Mouse (Mus musculus) hindbrain, embryonic 13.5 days (tissue): ENCODE measurements around the gene Nrde2. TPM values are rescaled to one million over a fixed set of nuclear protein-coding genes. Genes with fewer than 3 reads are reported as not detected.

Experiments
- ATAC-seq: fragments of 200-750 bp; cut with Nextera tagmentation; 2 replicates; pipeline ENCODE4 v1.8.0; 2017; ENCODE audit warnings: moderate TSS enrichment; ENCODE audit not compliant: low FRiP score
- H3K27ac ChIP-seq: fragments of 300-500 bp; sonication (generic); 2 replicates; pipeline ENCODE4 v1.5.1; 2015; ENCODE audit warnings: inconsistent platforms, mild to moderate bottlenecking, moderate library complexity
- H3K27me3 ChIP-seq: fragments of 300-500 bp; sonication (generic); 2 replicates; pipeline ENCODE4 v1.6.1; 2015; ENCODE audit warnings: mild to moderate bottlenecking, inconsistent platforms
- H3K36me3 ChIP-seq: fragments of 300-500 bp; sonication (generic); 2 replicates; pipeline ENCODE4 v1.6.1; 2015; ENCODE audit warnings: mild to moderate bottlenecking, inconsistent platforms
- H3K4me1 ChIP-seq: fragments of 300-500 bp; sonication (generic); replicated peaks from 2 replicates; pipeline ENCODE4 v1.6.1; 2015; ENCODE audit warnings: inconsistent platforms
- H3K4me2 ChIP-seq: fragments of 300-500 bp; sonication (generic); 2 replicates; pipeline ENCODE4 v1.6.1; 2015; ENCODE audit warnings: inconsistent platforms, mild to moderate bottlenecking, moderate library complexity
- H3K4me3 ChIP-seq: fragments of 300-500 bp; sonication (generic); 2 replicates; pipeline ENCODE4 v1.5.1; 2015; ENCODE audit warnings: mild to moderate bottlenecking, inconsistent platforms
- H3K9ac ChIP-seq: fragments of 300-500 bp; sonication (generic); 2 replicates; pipeline ENCODE4 v1.6.1; 2015; ENCODE audit warnings: mild to moderate bottlenecking, inconsistent platforms
- H3K9me3 ChIP-seq: fragments of 300-500 bp; sonication (generic); 2 replicates; pipeline ENCODE4 v1.6.1; 2016; ENCODE audit warnings: inconsistent platforms
- WGBS: fragments of 180-500 bp; shearing (Covaris S2); methylation state at CpG from one replicate; pipeline ENCODE4 v1.1.7; 2015; 5-methylcytosine and 5-hydroxymethylcytosine counted together
- polyA plus RNA-seq: library from polyadenylated mRNA; unstranded; fragments of >200 nt; fragmentation: Nextera tagmentation; extraction: Ambion mirVana; gene quantifications from 2 replicates; pipeline ENCODE4 v1.2.1, GENCODE M21; 2015

The Nrde2 gene
- polyA plus RNA-seq, 1 experiment from 2014 or later = 14.9 TPM

DNA sequence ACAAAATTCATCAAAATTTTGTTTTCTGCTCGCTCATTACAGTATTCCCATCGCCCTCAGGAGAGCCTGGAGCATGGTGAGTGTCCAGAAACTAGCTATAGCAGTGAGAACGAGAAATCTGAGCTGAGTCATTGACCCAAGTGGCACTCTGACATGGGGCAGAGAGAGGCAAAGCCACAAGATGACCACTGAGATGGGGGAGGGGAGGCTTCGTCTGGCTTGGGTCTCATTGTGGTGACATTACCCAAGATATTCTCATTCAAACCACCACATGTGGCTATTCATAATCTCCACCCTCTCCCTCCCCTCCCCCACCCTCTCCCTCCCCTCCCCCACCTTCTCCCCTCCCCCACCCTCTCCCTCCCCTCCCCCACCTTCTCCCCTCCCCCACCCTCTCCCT, 52.0 kb downstream of the Nrde2 start:
- no peak overlapping the region for H3K27ac ChIP-seq
- WGBS = 56% methylated on average over 4 of the region's 4 CpGs

DNA sequence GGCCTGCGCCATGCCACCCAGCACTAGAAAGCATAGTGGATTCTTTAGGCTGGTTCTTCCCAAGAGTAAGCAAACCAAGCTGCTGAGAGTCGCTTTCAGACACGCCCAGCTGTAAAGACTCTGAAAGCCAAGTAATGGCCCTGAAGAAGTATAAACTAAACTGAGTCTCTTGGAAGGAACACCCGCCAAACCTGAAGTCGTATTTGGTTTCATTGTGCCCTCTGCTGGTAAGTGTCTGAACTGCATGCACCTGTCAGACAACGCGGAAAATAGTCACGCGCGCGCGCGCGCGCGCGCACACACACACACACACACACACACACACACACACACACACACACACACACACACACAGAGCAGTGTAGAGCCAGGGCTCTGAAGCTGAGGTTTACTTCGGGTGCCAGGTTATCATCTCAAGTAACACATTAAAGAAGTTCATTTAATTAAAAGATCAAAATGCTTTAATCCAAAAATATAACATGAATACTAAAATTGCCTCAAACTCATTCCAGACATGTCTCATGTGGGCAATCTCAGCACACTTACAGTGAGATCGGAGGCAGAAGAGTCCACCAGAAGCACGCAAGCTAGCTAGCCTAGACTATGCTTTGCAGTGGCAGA, 53.1 kb downstream of the Nrde2 start:
- peaks cover 13% of the 10 kb centered on the region for H3K4me1 ChIP-seq
- no peaks in the 10 kb centered on the region for H3K9me3 ChIP-seq
- H3K4me3 ChIP-seq = no peak overlapping the region
- H3K36me3 ChIP-seq = no peaks in the 10 kb centered on the region
- H3K27me3 ChIP-seq = no peaks in the 10 kb centered on the region; the same call in 1 of the 2 replicates
- WGBS = 12% methylated on average over 20 of the region's 20 CpGs
- H3K4me2 ChIP-seq = peak overlapping the region; percentile 21; the same call in 1 of the 2 replicates
- no peak for ATAC-seq
- H3K9ac ChIP-seq = no peak overlapping the region
- H3K27ac ChIP-seq = no peak overlapping the region

More for the DNA sequence above, 52.0 kb downstream of the Nrde2 start:
- Histone ChIP-seq H3K4me3 (no peak overlapping the region), H3K27me3 (no peaks in the 10 kb centered on the region; the same call in 1 of the 2 replicates), H3K4me1 (peaks cover 18% of the 10 kb centered on the region), H3K9ac (no peak overlapping the region), H3K4me2 (no peak overlapping the region), H3K9me3 (no peaks in the 10 kb centered on the region), H3K36me3 (peaks cover 8% of the 10 kb centered on the region)
- ATAC-seq = no peak

DNA sequence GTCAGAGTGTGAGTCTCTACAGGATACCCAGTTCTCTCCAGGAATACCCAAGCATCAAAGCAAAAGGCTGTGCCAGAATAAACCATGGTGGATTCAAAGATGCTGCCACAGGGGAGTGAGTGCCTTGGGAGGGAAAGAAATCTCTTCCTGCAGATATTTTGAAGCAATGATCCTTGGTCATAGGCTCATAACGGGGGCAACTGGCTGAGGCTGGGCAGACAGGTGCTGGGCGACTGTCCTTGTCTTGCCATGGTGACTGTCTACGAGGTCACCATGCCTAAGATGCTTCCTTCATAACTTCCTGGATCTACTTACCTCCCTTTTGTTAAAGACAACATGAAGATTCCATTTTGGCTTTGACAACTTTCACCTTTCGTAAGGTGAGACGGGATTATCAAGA, 54.9 kb downstream of the Nrde2 start:
- H3K36me3 ChIP-seq = no peaks in the 10 kb centered on the region
- no peak overlapping the region for H3K4me2 ChIP-seq
- H3K4me3 ChIP-seq = no peak overlapping the region
- ATAC-seq = no peak
- H3K9me3 ChIP-seq = no peaks in the 10 kb centered on the region
- no peak overlapping the region for H3K27ac ChIP-seq
- 91% methylated on average over 5 of the region's 5 CpGs for WGBS
- H3K27me3 ChIP-seq = no peaks in the 10 kb centered on the region; the same call in 1 of the 2 replicates
- H3K9ac ChIP-seq = no peak overlapping the region
- peaks cover 9% of the 10 kb centered on the region; the same call in 1 of the 2 replicates for H3K4me1 ChIP-seq

DNA sequence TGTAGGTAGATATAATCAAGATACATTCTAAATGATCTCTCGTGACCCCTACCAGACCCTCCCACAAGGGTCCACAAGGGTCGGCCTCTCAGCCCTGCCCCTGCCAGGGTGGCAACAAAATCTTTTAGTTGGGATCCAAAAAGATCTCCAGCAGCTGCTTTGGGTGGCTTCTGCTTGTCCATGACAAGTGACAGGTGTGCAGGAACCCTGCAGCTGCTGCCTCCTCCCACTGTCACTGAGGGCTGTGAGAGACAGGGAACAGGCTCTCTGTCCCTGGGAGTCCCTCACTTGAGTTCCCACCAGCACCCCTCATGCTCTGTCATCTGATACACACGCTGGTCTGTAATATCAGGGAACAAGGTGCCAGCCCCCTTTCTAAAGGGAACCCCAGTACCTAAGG, 57.8 kb downstream of the Nrde2 start:
- Histone ChIP-seq H3K27me3 (no peaks in the 10 kb centered on the region), H3K4me2 (no peak overlapping the region), H3K27ac (no peak overlapping the region), H3K36me3 (no peaks in the 10 kb centered on the region), H3K4me3 (no peak overlapping the region), H3K4me1 (peaks cover 6% of the 10 kb centered on the region; the same call in 1 of the 2 replicates), H3K9me3 (no peaks in the 10 kb centered on the region), H3K9ac (no peak overlapping the region)
- 86% methylated on average over 3 of the region's 3 CpGs for WGBS
- ATAC-seq = no peak

DNA sequence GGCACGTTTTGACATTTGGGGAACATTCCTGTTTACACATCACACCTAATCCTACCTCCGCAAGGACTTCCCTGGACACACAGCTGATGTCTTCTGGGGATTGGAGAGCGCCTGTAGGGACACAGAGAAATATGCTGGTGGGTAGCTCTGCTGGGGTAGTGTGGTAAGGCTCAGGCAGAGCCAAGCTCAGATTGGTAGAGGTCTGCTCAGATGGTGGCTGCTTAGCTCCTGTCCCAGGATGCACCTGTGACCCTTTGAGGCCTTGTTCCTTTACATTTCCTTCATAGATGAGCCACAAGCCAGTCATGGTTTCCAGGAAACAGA, 58.8 kb downstream of the Nrde2 start:
- H3K36me3 ChIP-seq = no peaks in the 10 kb centered on the region
- no peak overlapping the region for H3K4me3 ChIP-seq
- H3K4me2 ChIP-seq = no peak overlapping the region
- 60% methylated on average over 3 of the region's 3 CpGs for WGBS
- H3K9ac ChIP-seq = no peak overlapping the region
- ATAC-seq = no peak
- no peaks in the 10 kb centered on the region for H3K9me3 ChIP-seq
- H3K27me3 ChIP-seq = no peaks in the 10 kb centered on the region
- H3K4me1 ChIP-seq = peaks cover 6% of the 10 kb centered on the region; the same call in 1 of the 2 replicates
- H3K27ac ChIP-seq = no peak overlapping the region

DNA sequence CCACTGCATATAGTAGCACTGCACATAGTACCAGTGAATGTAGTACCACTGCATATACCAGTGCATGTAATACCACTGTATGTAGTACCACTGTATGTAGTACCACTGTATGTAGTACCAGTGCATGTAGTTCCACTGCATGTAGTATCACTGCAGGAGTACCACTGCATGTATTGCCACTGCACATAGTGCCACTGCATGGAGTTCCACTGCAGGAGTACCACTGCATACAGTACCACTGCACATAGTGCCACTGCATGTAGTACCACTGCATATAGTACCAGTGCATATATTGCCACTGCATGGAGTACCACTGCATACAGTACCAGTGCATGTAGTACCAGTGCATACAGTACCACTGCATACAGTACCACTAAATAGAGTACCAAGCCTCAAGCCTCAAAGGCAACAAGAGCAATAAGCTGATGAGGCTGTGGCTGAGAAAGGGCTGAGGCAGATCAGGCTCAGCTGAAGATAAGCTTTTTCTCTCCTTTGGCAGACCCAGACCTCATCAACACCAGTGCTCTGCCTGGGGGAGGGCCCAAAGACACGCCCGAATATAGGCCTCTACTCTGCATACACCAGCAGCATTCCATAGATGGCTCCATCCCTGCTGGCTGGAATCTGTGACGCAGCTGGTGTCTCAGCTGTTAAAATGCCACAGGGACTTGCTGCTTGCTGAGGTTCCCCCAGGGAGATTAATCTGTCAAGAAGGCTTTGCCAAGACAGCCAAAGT, 59.3 kb downstream of the Nrde2 start:
- no peak overlapping the region for H3K9ac ChIP-seq
- peaks cover 6% of the 10 kb centered on the region; the same call in 1 of the 2 replicates for H3K4me1 ChIP-seq
- ATAC-seq = peak; percentile 72

DNA sequence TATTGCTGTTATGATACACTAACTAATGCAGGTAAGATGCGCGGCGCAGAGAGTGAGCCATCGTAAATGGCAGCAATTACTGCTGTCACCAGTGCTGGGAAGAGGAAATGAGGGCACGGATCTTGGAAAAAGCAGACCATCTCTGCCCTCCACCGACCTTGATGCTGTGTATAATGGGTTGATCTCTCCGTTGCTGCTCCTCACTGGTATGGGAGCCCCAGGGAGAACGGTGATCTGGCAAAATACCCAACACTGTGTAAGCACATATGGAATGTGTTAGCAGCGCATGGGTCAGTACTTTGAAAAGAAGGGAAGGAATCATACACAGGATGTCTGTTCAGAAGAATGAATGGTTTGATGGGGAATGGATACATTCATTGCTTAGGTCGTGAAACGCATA, 66.4 kb downstream of the Nrde2 start:
- no peaks in the 10 kb centered on the region for H3K9me3 ChIP-seq
- H3K4me3 ChIP-seq = no peak overlapping the region
- no peak overlapping the region for H3K4me2 ChIP-seq
- no peak overlapping the region for H3K9ac ChIP-seq
- ATAC-seq = no peak
- H3K27ac ChIP-seq = no peak overlapping the region
- 0 out of 2 replicates have a peak, but pooled peaks cover 3% of the 10 kb centered on the region for H3K27me3 ChIP-seq
- 87% methylated on average over 11 of the region's 11 CpGs for WGBS
- H3K4me1 ChIP-seq = no peaks in the 10 kb centered on the region
- H3K36me3 ChIP-seq = no peaks in the 10 kb centered on the region

More for the DNA sequence above, 59.3 kb downstream of the Nrde2 start:
- no peaks in the 10 kb centered on the region for H3K27me3 ChIP-seq
- H3K36me3 ChIP-seq = no peaks in the 10 kb centered on the region
- 57% methylated on average over 3 of the region's 3 CpGs for WGBS
- no peak overlapping the region for H3K4me3 ChIP-seq
- H3K4me2 ChIP-seq = no peak overlapping the region
- H3K9me3 ChIP-seq = no peaks in the 10 kb centered on the region
- no peak overlapping the region for H3K27ac ChIP-seq

DNA sequence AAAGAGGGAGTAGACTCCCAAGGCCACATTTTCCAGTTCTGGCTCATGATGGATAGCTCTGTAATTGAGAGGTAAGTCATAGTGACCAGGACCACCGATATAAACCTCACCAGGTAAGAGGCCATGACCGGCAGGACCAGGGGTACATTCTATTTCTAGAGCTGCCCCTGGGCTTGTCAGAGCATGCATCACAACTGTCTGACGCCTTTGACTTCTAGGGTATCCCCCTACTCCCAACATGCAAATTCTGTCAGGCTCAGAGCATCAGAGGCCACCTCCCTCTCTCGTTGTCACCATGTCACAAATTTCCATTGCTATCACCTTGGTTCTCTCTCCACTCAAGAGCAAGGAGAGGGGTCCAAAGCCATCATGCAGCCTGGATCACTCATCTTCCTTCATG, 68.7 kb downstream of the Nrde2 start:
- Histone ChIP-seq H3K4me2 (no peak overlapping the region), H3K4me3 (no peak overlapping the region), H3K9me3 (no peaks in the 10 kb centered on the region), H3K9ac (no peak overlapping the region), H3K4me1 (no peaks in the 10 kb centered on the region), H3K27me3 (0 out of 2 replicates have a peak, but pooled peaks cover 3% of the 10 kb centered on the region), H3K36me3 (no peaks in the 10 kb centered on the region), H3K27ac (no peak overlapping the region)
- 91% methylated on average over 4 of the region's 4 CpGs for WGBS
- no peak for ATAC-seq

DNA sequence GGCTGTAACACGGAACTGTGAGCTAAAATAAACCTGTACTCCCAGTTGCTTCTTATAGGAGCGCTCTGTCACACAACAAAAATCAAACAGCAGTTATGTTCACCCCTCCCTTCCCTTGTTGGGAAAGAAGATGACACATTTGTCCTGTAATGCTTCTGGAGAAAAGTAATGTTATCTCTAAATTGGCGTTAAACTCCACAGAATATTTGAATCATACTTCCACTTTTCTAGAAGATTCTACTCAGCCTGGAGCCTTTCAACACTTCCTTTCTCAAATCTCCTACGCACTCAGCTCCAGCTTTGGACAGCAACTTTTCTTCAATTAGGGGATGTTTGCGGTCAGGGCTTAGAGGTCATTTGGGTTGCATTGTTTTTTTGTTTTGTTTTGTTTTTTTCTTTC, 70.2 kb downstream of the Nrde2 start:
- Histone ChIP-seq H3K27me3 (0 out of 2 replicates have a peak, but pooled peaks cover 3% of the 10 kb centered on the region), H3K4me2 (no peak overlapping the region), H3K4me1 (no peaks in the 10 kb centered on the region), H3K9me3 (no peaks in the 10 kb centered on the region), H3K27ac (no peak overlapping the region), H3K9ac (no peak overlapping the region), H3K4me3 (no peak overlapping the region), H3K36me3 (no peaks in the 10 kb centered on the region)
- ATAC-seq = no peak
- WGBS = 89% methylated on average over 5 of the region's 5 CpGs

DNA sequence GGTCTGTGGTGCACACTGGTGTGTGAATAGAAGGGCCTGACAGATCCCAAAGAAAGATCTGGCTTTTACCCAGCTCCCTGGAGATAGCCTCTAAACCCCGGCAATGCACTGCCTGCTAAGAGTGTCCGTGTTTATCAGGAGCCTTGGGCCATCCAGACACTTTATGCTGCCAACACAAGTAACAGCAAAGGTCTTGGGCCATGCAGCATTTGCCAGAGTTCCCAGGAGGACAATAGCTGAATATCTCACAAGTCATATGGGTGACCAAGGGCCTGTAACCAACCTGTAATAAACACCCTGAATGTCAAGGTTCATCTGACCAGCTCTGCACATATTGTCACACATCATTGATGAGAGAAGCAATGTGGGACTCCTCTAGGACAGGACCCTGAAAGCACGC, 71.4 kb downstream of the Nrde2 start:
- 88% methylated on average over 3 of the region's 3 CpGs for WGBS
- no peaks in the 10 kb centered on the region for H3K36me3 ChIP-seq
- H3K4me1 ChIP-seq = no peaks in the 10 kb centered on the region
- H3K27me3 ChIP-seq = no peaks in the 10 kb centered on the region
- no peaks in the 10 kb centered on the region for H3K9me3 ChIP-seq
- H3K4me2 ChIP-seq = no peak overlapping the region
- no peak for ATAC-seq
- no peak overlapping the region for H3K9ac ChIP-seq
- no peak overlapping the region for H3K27ac ChIP-seq
- H3K4me3 ChIP-seq = no peak overlapping the region

DNA sequence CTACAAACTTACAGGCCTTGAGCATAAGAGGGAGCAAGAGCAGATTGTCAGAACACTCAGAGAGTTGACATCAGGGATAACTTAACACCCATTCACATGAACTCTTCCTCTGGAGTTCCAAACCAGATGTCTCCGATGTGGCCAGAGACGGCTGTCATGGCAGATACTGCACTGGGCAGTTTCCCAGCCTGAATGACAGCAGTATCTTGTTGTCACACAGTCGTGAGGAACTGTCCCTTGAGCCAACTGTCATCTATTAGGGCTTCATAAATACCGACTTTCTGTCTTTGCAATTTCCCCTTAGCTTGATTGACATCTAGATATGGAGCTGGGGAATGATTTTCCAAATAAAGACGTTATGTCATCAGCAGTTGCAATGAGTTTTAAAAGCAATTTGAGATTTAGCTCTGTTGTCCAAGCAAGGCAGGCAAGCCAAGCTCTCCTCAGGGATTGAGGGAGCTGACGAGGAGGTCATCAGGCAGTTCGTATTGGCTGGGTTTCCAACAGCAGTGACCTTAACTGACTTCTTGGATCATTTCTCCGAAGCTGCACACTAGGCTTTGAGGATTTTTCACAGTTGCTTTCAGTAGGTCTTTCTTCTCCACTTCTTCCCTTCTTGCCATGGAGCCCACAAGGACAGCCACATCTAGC, 79.7 kb downstream of the Nrde2 start:
- ATAC-seq = no peak
- Histone ChIP-seq H3K4me3 (no peak overlapping the region), H3K9ac (no peak overlapping the region), H3K27me3 (no peaks in the 10 kb centered on the region), H3K9me3 (no peaks in the 10 kb centered on the region; the same call in 1 of the 2 replicates), H3K36me3 (no peaks in the 10 kb centered on the region), H3K27ac (no peak overlapping the region), H3K4me1 (no peaks in the 10 kb centered on the region), H3K4me2 (no peak overlapping the region)
- 83% methylated on average over 8 of the region's 8 CpGs for WGBS

DNA sequence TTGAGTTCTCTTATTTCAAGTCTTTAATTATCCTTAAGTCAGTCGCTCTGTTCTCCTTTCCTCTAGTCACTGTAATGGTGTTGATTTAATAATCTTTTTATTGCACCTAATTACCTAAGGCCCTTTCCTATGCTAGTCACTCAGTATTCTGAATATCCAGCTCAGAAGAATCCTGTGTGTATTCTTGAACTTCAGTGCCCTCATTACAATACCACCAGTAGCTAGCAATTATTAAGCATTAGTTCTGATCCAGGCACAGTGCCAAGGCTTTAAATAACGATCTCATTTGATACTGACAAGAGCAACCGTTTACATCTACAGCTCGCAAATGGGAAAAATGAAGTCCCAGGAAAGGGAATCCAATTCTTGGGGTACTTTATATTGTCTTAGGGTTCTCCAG, 83.7 kb downstream of the Nrde2 start:
- Histone ChIP-seq H3K27ac (no peak overlapping the region), H3K36me3 (no peaks in the 10 kb centered on the region), H3K4me1 (no peaks in the 10 kb centered on the region), H3K27me3 (no peaks in the 10 kb centered on the region), H3K9ac (no peak overlapping the region), H3K4me2 (no peak overlapping the region), H3K9me3 (no peaks in the 10 kb centered on the region), H3K4me3 (no peak overlapping the region)
- 65% methylated on average over 4 of the region's 4 CpGs for WGBS
- ATAC-seq = no peak
